Mouse (Mus musculus): ENCODE measurements around the gene Baz2b. TPM values are rescaled to one million over a fixed set of nuclear protein-coding genes. Genes with fewer than 3 reads are reported as not detected.
"Not testable (repeated sequence)": the region's sequence is repeated elsewhere in the genome, so short reads cannot be mapped to it uniquely, and the experiment has no call there.

Gene Baz2b
- polyA plus RNA-seq, 1 experiment from 2014 or later, result 56.7 TPM

- H3K27me3 ChIP-seq (ENCODE audit: control insufficient read depth, insufficient read depth, low read depth, low read length), result no peaks in the 10 kb centered on the region
- no peak overlapping the region for H3K4me3 ChIP-seq (ENCODE audit: low read length)
- 0 out of 2 replicates have a peak, but pooled peaks cover 4% of the 10 kb centered on the region for H3K4me1 ChIP-seq (replicated peaks; ENCODE audit: control insufficient read depth, insufficient read depth, low read length)
- H3K27ac ChIP-seq (ENCODE audit: low read length), result no peak overlapping the region
- no peak overlapping the region for H3K4me2 ChIP-seq (ENCODE audit: low read depth, low read length)
- H3K36me3 ChIP-seq (ENCODE audit: control insufficient read depth, insufficient read depth, low read length), result no peaks in the 10 kb centered on the region
- H3K9ac ChIP-seq (ENCODE audit: low read length), result no peak overlapping the region
- 65% methylated on average over 5 of the region's 5 CpGs for WGBS
- no peak for ATAC-seq (ENCODE audit: low read depth)
- no peaks in the 10 kb centered on the region for H3K9me3 ChIP-seq (ENCODE audit: control insufficient read depth, low read length)
These were observed 61.0 kb downstream of the Baz2b start for GRCm38 (mm10) chr2:60148651-60149050.

- Histone ChIP-seq H3K36me3 (ENCODE audit: control insufficient read depth, insufficient read depth, low read length) (no peaks in the 10 kb centered on the region), H3K9me3 (ENCODE audit: control insufficient read depth, low read length) (no peaks in the 10 kb centered on the region), H3K27ac (ENCODE audit: low read length) (no peak overlapping the region), H3K4me3 (ENCODE audit: low read length) (no peak overlapping the region), H3K9ac (ENCODE audit: low read length) (no peak overlapping the region), H3K4me2 (ENCODE audit: low read depth, low read length) (no peak overlapping the region), H3K4me1 (replicated peaks; ENCODE audit: control insufficient read depth, insufficient read depth, low read length) (0 out of 2 replicates have a peak, but pooled peaks cover 4% of the 10 kb centered on the region), H3K27me3 (ENCODE audit: control insufficient read depth, insufficient read depth, low read depth, low read length) (no peaks in the 10 kb centered on the region)
- ATAC-seq (ENCODE audit: low read depth), result no peak
- whole genome bisulfite sequencing, result 54% methylated on average over 3 of the region's 3 CpGs
These were observed 62.2 kb downstream of the Baz2b start for GRCm38 (mm10) chr2:60147428-60147827.

- ATAC-seq (ENCODE audit: low read depth), result peak; percentile 41; the same call in 1 of the 2 replicates
- H3K27me3 ChIP-seq (ENCODE audit: control insufficient read depth, insufficient read depth, low read depth, low read length), result no peaks in the 10 kb centered on the region
- no peak overlapping the region for H3K4me2 ChIP-seq (ENCODE audit: low read depth, low read length)
- WGBS, result 49% methylated on average over 6 of the region's 6 CpGs
- no peaks in the 10 kb centered on the region for H3K36me3 ChIP-seq (ENCODE audit: control insufficient read depth, insufficient read depth, low read length)
- no peak overlapping the region for H3K4me3 ChIP-seq (ENCODE audit: low read length)
- 0 out of 2 replicates have a peak, but pooled peaks cover 4% of the 10 kb centered on the region for H3K4me1 ChIP-seq (replicated peaks; ENCODE audit: control insufficient read depth, insufficient read depth, low read length)
- H3K9me3 ChIP-seq (ENCODE audit: control insufficient read depth, low read length), result no peaks in the 10 kb centered on the region
- H3K9ac ChIP-seq (ENCODE audit: low read length), result no peak overlapping the region
- H3K27ac ChIP-seq (ENCODE audit: low read length), result no peak overlapping the region
These were observed 63.9 kb downstream of the Baz2b start for GRCm38 (mm10) chr2:60145742-60146141.

GRCm38 (mm10) chr2:60143383-60143782, 66.3 kb downstream of the Baz2b start:
- no peak for ATAC-seq (ENCODE audit: low read depth)
- H3K4me3 ChIP-seq (ENCODE audit: low read length), result no peak overlapping the region
- H3K27me3 ChIP-seq (ENCODE audit: control insufficient read depth, insufficient read depth, low read depth, low read length), result no peaks in the 10 kb centered on the region
- no peak overlapping the region for H3K4me2 ChIP-seq (ENCODE audit: low read depth, low read length)
- WGBS, result 48% methylated on average over 5 of the region's 5 CpGs
- H3K36me3 ChIP-seq (ENCODE audit: control insufficient read depth, insufficient read depth, low read length), result no peaks in the 10 kb centered on the region
- no peaks in the 10 kb centered on the region for H3K9me3 ChIP-seq (ENCODE audit: control insufficient read depth, low read length)
- H3K4me1 ChIP-seq (replicated peaks; ENCODE audit: control insufficient read depth, insufficient read depth, low read length), result 0 out of 2 replicates have a peak, but pooled peaks cover 4% of the 10 kb centered on the region
- H3K27ac ChIP-seq (ENCODE audit: low read length), result no peak overlapping the region
- no peak overlapping the region for H3K9ac ChIP-seq (ENCODE audit: low read length)

GRCm38 (mm10) chr2:60142281-60142680, 67.4 kb downstream of the Baz2b start:
- Histone ChIP-seq H3K4me1 (replicated peaks; ENCODE audit: control insufficient read depth, insufficient read depth, low read length) (0 out of 2 replicates have a peak, but pooled peaks cover 4% of the 10 kb centered on the region), H3K4me3 (ENCODE audit: low read length) (no peak overlapping the region), H3K4me2 (ENCODE audit: low read depth, low read length) (no peak overlapping the region), H3K9ac (ENCODE audit: low read length) (no peak overlapping the region), H3K36me3 (ENCODE audit: control insufficient read depth, insufficient read depth, low read length) (no peaks in the 10 kb centered on the region), H3K27me3 (ENCODE audit: control insufficient read depth, insufficient read depth, low read depth, low read length) (no peaks in the 10 kb centered on the region), H3K9me3 (ENCODE audit: control insufficient read depth, low read length) (no peaks in the 10 kb centered on the region), H3K27ac (ENCODE audit: low read length) (no peak overlapping the region)
- ATAC-seq (ENCODE audit: low read depth), result no peak
- WGBS, result 79% methylated on average over 2 of the region's 2 CpGs

- Histone ChIP-seq H3K9me3 (ENCODE audit: control insufficient read depth, low read length) (no peaks in the 10 kb centered on the region), H3K36me3 (ENCODE audit: control insufficient read depth, insufficient read depth, low read length) (no peaks in the 10 kb centered on the region), H3K4me3 (ENCODE audit: low read length) (no peak overlapping the region), H3K4me1 (replicated peaks; ENCODE audit: control insufficient read depth, insufficient read depth, low read length) (no peaks in the 10 kb centered on the region), H3K27ac (ENCODE audit: low read length) (no peak overlapping the region), H3K9ac (ENCODE audit: low read length) (no peak overlapping the region), H3K4me2 (ENCODE audit: low read depth, low read length) (no peak overlapping the region), H3K27me3 (ENCODE audit: control insufficient read depth, insufficient read depth, low read depth, low read length) (no peaks in the 10 kb centered on the region)
- no peak for ATAC-seq (ENCODE audit: low read depth)
- 21% methylated on average over 7 of the region's 7 CpGs for WGBS
These were observed 70.9 kb downstream of the Baz2b start for GRCm38 (mm10) chr2:60138751-60139162.

GRCm38 (mm10) chr2:60135796-60136195, 73.8 kb downstream of the Baz2b start:
- 60% methylated on average over 2 of the region's 2 CpGs for WGBS
- H3K4me3 ChIP-seq (ENCODE audit: low read length), result no peak overlapping the region
- no peak for ATAC-seq (ENCODE audit: low read depth)
- H3K27me3 ChIP-seq (ENCODE audit: control insufficient read depth, insufficient read depth, low read depth, low read length), result no peaks in the 10 kb centered on the region
- no peaks in the 10 kb centered on the region for H3K4me1 ChIP-seq (replicated peaks; ENCODE audit: control insufficient read depth, insufficient read depth, low read length)
- no peak overlapping the region for H3K9ac ChIP-seq (ENCODE audit: low read length)
- no peaks in the 10 kb centered on the region for H3K36me3 ChIP-seq (ENCODE audit: control insufficient read depth, insufficient read depth, low read length)
- no peak overlapping the region for H3K4me2 ChIP-seq (ENCODE audit: low read depth, low read length)
- no peaks in the 10 kb centered on the region for H3K9me3 ChIP-seq (ENCODE audit: control insufficient read depth, low read length)
- H3K27ac ChIP-seq (ENCODE audit: low read length), result no peak overlapping the region

- H3K36me3 ChIP-seq (ENCODE audit: control insufficient read depth, insufficient read depth, low read length); ATAC-seq (ENCODE audit: low read depth); H3K27ac ChIP-seq (ENCODE audit: low read length); H3K4me2 ChIP-seq (ENCODE audit: low read depth, low read length); H3K27me3 ChIP-seq (ENCODE audit: control insufficient read depth, insufficient read depth, low read depth, low read length); H3K4me1 ChIP-seq (replicated peaks; ENCODE audit: control insufficient read depth, insufficient read depth, low read length); H3K9me3 ChIP-seq (ENCODE audit: control insufficient read depth, low read length); H3K9ac ChIP-seq (ENCODE audit: low read length); H3K4me3 ChIP-seq (ENCODE audit: low read length): not testable (repeated sequence)
- 88% methylated on average over 7 of the region's 7 CpGs for WGBS
These were observed 74.7 kb downstream of the Baz2b start for GRCm38 (mm10) chr2:60134958-60135357.

GRCm38 (mm10) chr2:60133072-60133471, 76.6 kb downstream of the Baz2b start:
- H3K9me3 ChIP-seq (ENCODE audit: control insufficient read depth, low read length), result no peaks in the 10 kb centered on the region
- H3K27me3 ChIP-seq (ENCODE audit: control insufficient read depth, insufficient read depth, low read depth, low read length), result no peaks in the 10 kb centered on the region
- no peak overlapping the region for H3K27ac ChIP-seq (ENCODE audit: low read length)
- H3K36me3 ChIP-seq (ENCODE audit: control insufficient read depth, insufficient read depth, low read length), result no peaks in the 10 kb centered on the region
- no peak for ATAC-seq (ENCODE audit: low read depth)
- H3K4me2 ChIP-seq (ENCODE audit: low read depth, low read length), result no peak overlapping the region
- 67% methylated on average over 2 of the region's 2 CpGs for WGBS
- H3K4me1 ChIP-seq (replicated peaks; ENCODE audit: control insufficient read depth, insufficient read depth, low read length), result no peaks in the 10 kb centered on the region
- H3K9ac ChIP-seq (ENCODE audit: low read length), result no peak overlapping the region
- H3K4me3 ChIP-seq (ENCODE audit: low read length), result no peak overlapping the region
